Mouse (Mus musculus) erythroid progenitor cell, adult 5-6 weeks (primary cell): ENCODE data around the gene Adgrl1. TPM values are rescaled to one million over a fixed set of nuclear protein-coding genes. Genes with fewer than 3 reads are reported as not detected.

Experiments used
- ATAC-seq: replicated peaks from 2 replicates; pipeline ENCODE4 v1.8.0; 2016; ENCODE audit warnings: moderate number of reproducible peaks, mild to moderate bottlenecking, moderate TSS enrichment, inconsistent platforms; ENCODE audit not compliant: poor library complexity, low FRiP score, severe bottlenecking
- total RNA-seq, 2 experiments: library from RNA; stranded (forward) in 1 of 2; stranded (reverse) in 1 of 2; fragments of 150-400 nt in 1 of 2; fragments of 186-747, 209-891 nt in 1 of 2; gene quantifications; 2 replicates each; pipeline versions ENCODE4 v1.2.3 to v1.2.4; 2015 to 2017; ENCODE audit warnings: low replicate concordance in 2 of 2

Gene Adgrl1
- 0.84 and 7.6 TPM in 2 replicates for total RNA-seq (2015; ENCODE audit: low replicate concordance)
- 0.26 and 0.30 TPM in 2 replicates for total RNA-seq (2017; ENCODE audit: low replicate concordance)

DNA sequence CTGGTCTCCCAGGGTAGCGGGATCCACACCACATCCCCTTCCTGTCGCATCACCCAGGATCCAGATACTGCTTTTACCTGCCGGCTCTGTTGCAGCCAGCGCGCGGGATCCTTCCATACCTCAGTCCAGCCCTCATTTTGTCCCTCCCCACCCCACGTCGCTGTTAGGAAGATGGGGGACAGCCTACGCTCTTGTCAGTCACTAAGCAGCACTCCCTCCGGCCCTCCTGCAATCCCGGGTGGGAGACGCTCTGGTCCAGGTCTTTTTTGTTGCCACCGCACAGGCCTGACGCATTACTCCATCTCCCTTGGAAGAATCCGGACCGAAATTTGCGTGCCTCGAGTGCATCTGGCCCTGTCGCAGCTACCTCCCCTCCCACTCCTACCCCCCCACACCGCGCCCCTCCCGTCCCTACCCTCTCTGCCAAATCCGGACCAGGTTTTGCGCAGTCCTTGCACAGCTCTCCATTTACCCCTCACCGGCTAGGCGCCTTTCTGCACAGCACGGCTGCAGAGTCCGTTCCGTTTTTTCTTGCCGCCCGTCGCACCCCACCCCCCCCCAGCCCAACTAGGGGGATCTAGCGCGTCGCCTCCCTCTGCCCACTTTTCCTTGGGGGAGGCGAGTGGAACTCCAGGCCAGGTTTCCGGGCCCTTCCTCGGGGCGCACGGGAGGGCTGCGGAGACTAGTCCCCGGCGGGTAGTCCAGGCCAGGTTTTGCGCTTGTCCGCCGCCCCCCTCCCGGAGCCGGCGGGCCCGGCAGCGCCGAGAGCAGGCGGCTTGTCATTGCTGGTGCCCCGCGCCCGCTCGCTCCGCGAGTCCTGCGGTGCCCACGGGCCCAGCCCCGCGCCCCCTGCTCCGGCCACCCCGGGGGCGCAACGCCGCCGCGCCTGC lies at the start of gene Adgrl1:
Adgrl1 (plus strand) TSS at position 743 of the 890 bp plus-strand sequence.
- no peak for ATAC-seq

- ATAC-seq, result no peak
Measured at GRCm38 (mm10) chr8:83852329-83852728, 47.6 kb upstream of the Adgrl1 start.

GRCm38 (mm10) chr8:83853323-83854050 lies 46.4 kb upstream of the Adgrl1 start:
- no peak for ATAC-seq

- ATAC-seq, result no peak
Measured at GRCm38 (mm10) chr8:83856486-83857065, 43.3 kb upstream of the Adgrl1 start.

- ATAC-seq, result no peak
Measured at GRCm38 (mm10) chr8:83862439-83863268, 37.3 kb upstream of the Adgrl1 start.

- no peak for ATAC-seq
Measured at GRCm38 (mm10) chr8:83874881-83875655, 24.8 kb upstream of the Adgrl1 start.

GRCm38 (mm10) chr8:83875656-83876040 lies 24.3 kb upstream of the Adgrl1 start:
- ATAC-seq, result no peak

GRCm38 (mm10) chr8:83876080-83876837 lies 23.6 kb upstream of the Adgrl1 start:
- no peak for ATAC-seq

- ATAC-seq, result no peak
Measured at GRCm38 (mm10) chr8:83876838-83877223, 23.1 kb upstream of the Adgrl1 start.

GRCm38 (mm10) chr8:83888409-83888808 lies 11.5 kb upstream of the Adgrl1 start:
- no peak for ATAC-seq

DNA sequence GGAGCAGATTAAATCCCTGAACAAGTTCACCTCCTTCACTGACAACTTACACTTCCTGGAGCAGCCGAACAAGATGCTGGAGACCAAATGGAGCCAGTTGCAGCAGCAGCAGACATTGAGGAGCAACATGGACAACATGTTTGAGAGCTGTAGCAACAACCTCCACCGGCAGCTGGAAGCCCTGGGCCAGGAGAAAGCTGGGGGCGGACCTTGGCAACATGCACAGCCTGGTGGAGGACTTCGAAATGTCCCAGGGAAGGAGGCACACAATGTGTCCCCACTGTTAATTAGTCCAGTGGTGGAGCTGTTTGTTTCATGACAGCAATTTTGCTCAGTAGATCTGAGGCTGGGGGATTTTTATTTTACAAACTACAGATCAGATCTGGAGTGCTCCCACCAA lies 7.8 kb upstream of the Adgrl1 start:
- no peak for ATAC-seq

DNA sequence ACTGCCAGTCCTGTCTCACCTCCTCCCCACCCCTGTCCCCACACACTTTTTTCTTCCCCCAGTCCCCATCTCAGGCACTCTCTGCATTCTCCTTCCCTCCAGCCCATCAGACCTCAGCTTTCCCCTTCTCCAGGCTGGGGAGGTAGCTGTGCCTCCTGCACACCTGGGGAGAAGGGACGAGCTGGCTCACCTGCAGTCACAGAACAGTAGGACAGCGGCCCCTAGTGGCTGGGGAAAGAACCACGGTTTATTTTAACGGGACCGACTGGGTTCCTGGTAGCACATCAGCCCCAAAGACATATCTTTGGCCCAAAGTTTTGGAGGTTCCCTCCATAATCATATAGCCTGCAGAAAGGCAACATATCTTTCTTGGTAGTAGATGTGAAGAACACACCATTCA lies 6.0 kb upstream of the Adgrl1 start:
- ATAC-seq, result peak; percentile 74

DNA sequence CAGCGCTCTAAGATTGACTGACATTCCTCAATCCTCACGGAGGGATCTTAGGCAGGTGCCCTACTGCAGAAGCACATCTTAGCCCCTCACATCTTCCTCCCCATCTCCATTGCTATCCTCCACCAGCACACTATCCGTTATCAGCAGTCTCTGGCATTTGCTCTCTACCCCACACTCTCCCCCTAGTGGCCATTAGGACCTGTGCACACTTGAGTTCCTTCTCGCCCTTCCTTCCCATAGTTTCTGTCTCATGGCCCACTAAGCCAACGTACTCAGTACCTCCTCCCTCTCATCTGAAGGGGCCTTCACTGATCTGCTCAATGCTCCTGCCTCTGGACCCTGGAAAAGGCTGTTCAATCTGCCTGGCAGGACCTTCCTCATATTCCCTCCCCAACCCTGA lies 4.0 kb upstream of the Adgrl1 start:
- ATAC-seq, result 0 out of 2 replicates have a peak, but pooled peaks have one; percentile 43

DNA sequence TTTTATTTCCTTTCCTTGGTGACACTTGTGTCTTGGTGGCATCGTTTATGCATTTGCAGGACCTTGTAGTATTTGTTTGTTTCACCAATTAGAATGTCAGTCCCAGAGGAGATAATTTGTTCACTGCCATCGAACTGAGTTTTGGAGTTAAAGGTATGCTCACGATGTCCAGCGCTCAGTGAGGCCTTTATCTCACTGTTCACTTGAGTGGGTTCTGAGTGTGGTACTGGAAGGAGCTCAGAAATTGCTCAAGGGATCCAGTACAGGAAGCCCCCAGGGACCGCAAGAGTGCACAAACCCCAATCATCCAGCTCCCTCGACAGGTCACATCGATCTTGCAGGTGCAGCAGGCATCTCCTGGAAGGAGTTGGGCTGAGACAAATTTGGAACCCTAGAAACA lies 3.4 kb upstream of the Adgrl1 start:
- no peak for ATAC-seq

DNA sequence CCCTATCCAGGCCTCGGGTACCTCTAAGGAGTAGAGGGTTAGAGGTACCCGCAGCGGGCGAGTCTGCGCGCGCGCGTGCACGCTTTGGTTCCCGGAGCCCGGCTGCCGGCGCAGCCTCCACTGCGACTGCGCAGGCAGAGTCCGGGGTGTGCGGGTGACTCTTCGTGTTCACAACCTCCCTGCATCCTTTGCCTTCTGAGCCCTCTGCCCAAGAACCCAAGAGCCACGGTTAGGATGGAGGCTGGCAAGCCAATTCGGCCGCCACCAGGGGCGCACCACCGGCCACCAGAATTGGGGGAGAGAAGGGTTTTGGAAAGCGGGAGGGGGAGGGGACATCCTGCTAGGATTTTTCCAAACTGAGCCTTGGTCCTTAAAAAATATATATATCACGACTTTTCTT lies 2.7 kb upstream of the Adgrl1 start:
- no peak for ATAC-seq

DNA sequence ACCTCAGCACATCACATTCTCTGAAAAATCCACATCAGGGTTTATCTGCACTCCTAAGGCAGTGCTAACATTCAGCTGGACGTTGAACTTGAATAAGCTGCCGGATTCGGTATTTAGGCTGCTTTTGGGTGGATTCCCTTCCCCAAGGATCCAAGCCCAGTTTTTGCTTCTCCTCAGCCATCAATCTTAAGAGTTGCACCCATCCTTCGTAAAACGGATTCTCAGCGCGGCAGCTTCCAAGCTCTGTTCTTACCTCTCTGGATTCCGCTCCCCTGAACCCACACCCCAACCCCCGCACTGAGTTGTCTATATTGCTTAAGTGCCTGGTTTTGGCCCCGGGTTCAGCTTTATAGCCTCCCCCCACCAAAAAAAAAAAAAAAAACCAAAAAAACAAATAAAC lies 1.4 kb upstream of the Adgrl1 start:
- no peak for ATAC-seq

GRCm38 (mm10) chr8:83898985-83899362 lies 931 bp upstream of the Adgrl1 start:
- ATAC-seq, result no peak

GRCm38 (mm10) chr8:83900266-83900956 lies 506 bp downstream of the Adgrl1 start:
- no peak for ATAC-seq
